Mouse (Mus musculus): ENCODE results near the gene Pla2g4b.
A peak's percentile ranks its signal among the peaks of the same experiment; 100 is the strongest.

Pla2g4b gene

DNA sequence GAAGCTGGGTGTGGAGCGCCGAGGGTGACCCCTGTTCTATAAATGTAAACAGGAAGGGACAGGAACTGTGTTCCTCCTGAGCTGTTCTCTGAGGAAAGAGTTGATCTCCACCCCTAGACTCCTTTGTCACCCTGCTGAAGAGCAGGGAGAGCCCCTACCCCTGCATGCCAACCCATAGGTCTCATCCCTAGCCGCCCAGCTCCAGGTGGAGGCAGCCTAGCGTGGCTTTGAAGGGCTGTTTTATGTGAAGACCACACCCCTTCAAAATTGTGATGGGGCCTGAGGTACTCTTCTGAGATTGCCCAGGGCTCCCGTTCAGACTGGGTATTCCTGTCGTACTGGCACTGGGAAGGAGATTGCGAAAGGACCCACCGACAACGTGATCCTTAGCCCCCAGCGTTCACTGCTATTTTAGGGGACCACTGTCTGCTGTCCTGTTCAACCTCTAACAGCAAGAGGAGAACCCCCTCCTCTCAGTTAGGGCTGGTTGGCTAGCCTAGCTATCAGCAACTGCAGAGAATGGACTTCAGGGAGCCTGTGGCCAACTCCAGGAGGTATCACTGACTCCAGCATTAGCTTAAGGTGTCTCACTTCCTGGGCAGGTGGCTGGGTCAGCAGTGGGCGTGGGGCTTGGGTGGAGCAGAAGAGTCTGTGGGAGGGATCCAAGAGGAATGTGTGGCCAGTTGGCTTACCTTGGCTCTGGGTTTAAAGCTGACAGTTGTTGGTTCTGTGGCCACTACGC lies at the start of gene Pla2g4b:
Pla2g4b (plus strand) TSS at position 692 of the 742 bp plus-strand sequence.
- no peak for DNase-seq (ENCODE audit: inconsistent ontology term)

DNA sequence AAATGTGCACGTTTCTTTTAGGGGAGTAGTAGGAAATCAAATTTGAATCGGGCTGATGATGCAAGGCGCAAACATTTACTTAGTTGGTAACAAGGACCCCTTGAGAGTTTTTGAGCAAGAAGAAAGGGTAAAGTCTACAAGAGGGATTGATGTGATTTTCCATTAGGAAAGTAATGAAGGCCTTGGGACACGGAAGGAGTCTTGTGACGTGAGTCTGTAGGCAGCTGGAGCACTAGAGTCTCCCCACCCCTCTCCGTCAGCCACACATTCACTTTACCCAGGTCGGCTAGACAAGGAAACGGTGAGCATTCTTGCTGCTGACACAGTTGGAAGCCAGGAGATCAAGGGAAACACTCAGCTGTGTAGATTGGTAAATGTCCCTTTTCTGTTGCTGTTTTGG lies 47.3 kb upstream of the Pla2g4b start:
- DNase-seq (ENCODE audit: inconsistent ontology term), result no peak

DNA sequence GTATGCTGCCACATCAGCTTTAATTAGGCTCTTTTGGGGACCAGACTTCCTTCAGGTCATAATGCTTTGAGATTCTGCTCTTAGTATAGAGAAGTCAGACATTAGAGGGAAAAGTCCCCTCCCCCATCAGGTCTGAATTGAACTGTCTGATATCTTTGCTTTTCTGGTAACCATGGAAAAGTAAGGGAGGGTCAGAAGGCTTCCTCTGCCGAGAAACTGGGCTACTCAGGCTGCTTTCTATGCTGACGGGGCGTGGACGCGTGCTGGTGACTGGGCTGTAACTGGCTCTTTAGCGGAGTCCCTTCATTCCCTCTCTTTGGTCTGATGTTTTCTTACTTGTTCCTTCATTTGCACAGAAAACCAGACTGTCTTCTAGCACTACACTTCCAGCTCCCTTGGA lies 46.8 kb upstream of the Pla2g4b start:
- DNase-seq (ENCODE audit: inconsistent ontology term), result no peak

DNA sequence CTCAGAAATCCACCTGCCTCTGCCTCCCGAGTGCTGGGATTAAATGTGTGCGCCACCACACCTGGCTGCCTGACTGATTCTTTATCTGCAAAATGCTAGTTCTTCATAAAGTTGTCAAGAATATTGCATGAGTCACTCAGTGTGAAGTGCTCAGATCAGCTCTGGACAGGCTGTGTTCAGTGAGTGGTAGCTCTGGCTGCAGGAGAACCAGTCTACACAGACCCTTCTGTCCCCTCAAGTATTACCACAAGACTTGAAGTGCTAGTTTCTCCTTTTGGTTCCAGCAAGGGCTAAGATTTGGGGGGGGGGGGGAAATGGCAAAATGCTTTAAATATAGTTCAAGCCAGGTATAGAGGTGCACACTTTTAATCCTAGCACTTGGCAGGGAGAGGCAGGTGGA lies 45.8 kb upstream of the Pla2g4b start:
- no peak for DNase-seq (ENCODE audit: inconsistent ontology term)

DNA sequence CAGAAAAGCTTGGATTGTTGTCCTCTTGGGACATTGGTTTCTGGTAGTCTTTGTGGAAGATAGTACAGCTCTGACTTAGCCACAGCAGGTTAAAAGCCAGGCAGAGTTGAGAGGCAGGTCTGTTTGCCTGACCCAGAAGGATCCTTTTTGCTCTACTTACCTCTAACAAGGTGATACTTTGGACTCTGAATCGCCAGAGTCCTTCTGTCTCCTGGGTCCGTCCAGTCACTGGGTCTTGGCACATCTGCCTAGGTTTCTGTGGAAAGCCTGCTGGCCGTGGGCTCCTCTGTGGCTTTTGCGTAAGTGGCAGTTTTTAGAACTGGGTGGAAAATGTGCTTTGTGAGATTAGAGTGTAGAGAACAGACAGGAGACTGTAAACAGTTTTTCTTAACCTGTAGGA lies 44.3 kb upstream of the Pla2g4b start:
- DNase-seq (ENCODE audit: inconsistent ontology term), result no peak

DNA sequence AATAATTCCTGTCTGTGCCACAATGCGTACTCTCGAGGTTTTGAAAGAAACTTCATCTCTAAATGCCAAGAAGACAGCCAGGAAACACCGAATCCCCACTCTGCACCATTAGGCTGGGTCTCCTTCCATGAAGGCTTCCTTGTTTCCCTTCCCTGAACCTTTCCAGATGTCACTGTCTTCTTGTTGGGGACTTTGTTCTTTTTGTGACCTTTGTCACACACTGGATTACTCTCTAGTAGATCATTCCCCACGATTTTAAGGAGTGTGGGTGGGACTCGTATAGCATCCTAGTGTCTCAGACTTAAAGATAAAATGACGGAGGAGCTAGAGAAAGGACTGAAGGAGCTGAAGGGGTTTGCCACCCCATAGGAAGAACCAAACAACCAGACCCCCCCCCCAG lies 42.3 kb upstream of the Pla2g4b start:
- no peak for DNase-seq (ENCODE audit: inconsistent ontology term)

DNA sequence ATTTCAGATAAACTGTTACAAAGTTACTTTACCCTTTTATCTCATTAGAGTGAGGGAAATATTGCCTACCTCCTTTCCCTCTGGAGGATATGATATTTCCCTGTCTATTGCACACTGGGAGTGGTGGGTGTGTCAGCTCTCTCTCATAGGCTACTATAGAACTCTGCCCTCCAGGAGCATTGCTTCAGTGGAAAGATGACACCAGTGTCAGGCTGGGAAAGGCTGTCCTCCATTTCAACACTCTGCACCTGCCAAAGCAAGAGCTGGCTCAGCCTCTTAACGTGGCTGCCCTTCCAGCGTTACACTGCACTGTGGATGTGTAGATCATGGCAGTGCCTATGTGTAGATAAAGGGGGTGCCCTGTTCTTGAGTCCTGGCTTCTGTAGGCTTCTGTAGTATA lies 40.9 kb upstream of the Pla2g4b start:
- no peak for DNase-seq (ENCODE audit: inconsistent ontology term)

DNA sequence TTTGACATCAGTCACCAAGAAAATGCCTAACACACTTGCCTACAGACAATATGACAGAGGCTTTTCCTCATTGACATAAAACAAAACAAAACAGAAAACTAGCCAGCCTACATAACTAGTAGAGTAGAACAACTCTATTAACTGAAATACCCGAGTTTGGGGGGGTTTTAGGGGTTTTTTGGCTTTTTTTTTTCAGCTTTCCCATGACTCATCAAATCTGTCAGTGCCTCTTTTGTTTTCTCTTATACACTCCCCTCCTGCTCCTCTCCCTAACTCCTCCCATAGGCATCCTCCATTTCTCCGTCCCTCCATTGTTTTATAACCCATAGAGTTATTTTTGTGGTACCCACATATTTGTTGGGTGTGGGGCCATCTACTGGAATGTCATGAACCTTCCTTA lies 39.7 kb upstream of the Pla2g4b start:
- peak; percentile 38 for DNase-seq (ENCODE audit: inconsistent ontology term)

DNA sequence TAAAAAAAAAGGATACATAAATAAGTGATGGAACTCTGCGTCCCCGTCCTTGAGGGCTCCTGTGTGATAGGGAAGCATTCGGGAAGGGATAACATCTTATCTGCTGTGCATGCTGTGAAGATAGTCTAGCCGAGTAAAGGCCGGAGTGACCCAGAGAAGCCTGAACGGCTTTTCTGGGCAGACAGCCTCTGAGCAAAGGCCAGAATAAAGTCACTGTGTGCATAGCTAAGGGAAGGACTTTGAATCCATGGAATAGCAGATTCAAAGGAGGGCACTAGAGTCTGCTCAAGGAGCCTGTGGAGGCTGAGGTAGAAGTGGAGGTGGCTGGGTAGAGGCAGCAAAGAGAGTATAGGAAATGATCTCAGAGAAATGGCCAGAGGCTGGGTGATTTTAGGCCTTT lies 38.4 kb upstream of the Pla2g4b start:
- DNase-seq (ENCODE audit: inconsistent ontology term), result no peak

DNA sequence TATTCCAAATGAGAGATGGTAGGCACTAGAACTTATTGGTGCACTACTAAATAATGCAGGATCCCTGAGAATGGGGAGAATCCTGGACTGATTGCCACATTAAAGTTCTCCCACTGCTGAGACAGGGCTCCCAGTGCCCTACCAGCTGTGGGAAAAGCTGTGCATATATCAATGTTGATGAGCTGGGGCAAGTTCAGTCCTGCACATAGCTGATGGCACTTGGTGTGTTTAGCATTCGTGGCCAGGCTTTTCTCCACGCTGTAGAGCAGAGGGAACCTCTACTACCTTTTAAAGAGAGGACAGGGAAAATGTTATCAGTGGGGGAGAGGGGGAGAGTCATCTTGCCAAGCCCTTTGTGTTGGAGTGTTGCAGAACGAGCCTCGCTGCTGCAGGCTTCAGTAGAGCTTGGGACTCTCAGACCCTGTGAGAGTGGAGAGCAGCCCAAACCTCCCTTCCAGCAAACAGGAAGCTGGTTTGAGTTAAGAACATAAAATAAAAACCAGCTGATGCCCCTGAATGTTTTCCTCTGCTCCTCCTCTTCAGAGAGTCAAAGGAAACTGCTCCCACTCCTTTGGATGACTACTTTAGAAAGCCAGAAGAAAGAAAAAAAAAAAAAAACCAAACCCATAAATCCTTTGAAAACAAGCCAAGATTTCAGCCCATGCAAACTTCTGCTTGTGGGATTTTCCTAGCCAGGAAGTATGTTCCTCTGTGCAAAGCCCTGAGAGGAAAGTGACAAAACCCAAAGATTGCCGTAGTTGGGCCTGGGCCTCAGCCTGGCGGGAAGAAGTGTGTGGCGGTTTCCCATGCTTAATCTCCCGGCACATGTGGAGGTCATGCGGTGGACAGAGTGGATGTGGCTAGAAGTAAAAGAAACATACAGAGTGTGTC lies 37.6 kb upstream of the Pla2g4b start:
- no peak for DNase-seq (ENCODE audit: inconsistent ontology term)

DNA sequence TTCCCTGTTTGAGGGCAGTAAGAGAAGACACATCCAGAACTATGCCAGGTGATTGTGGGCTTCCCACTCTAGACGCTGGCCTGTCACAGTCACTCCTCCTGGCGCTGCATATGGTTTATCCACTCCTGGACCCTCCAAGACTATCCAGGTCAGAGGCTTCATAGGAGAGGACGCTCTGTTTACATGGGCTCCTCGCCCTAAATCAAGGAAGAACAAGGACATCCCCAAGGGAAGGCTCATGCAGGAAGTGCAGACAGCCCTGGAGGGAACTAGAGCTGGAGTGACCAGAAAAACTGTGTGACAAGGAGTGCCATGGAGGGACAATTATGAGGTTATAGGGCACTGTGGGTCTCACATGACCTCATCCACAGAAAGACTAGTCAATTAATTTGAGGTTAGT lies 35.9 kb upstream of the Pla2g4b start:
- DNase-seq (ENCODE audit: inconsistent ontology term), result no peak

DNA sequence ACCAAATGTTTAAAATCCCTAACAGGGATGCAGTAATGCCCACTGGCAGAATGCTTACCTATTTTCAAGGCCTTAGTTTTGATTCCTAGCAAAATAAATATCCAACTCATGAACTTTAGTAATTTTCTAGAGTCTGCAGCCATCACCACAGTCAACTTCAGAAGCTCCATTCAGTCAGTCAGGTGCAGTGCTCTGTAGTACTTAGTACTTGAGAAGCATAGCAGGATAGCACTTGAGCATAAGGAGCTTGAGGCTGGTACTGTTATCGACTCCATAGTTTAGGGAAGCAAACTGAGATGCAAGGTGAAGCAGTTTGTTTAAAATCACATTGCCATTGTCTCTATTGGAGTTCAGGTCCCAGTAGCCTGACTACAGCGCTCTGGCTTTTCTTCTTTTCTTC lies 33.5 kb upstream of the Pla2g4b start:
- no peak for DNase-seq (ENCODE audit: inconsistent ontology term)

DNA sequence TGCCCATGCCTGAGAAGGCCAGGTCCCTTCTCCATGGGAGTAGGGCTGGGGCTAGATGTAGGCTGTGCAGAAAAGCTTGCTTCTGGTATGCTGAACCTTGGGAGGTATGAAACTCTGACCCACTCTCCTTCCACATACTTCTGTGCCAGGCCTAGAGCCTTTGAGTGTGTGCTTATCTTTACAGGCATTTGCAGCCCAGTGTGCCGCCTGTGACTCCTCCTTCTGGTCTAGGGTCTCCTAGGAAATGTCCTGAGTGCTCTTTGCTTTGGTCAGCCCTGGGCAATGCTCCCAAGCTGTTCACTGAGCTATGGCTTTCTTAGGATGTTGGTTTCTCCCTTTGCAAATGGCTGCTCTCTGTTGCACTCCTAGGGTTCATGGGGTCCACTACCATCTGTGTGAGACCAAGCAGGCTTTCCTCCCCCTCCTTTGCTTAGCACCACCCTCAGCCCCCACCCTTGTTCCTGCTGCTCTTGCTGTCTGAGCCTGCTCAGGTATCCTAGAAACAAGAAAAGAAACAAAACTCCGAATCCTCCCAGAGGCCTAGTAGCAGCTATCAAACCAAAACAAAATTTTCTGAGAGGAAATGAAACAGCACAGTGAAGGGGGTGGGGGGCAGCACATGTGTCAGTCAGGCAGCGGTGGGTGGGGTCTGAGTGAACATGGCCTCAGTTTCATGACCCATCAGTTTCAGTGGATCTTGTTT lies 32.2 kb upstream of the Pla2g4b start:
- no peak for DNase-seq (ENCODE audit: inconsistent ontology term)

DNA sequence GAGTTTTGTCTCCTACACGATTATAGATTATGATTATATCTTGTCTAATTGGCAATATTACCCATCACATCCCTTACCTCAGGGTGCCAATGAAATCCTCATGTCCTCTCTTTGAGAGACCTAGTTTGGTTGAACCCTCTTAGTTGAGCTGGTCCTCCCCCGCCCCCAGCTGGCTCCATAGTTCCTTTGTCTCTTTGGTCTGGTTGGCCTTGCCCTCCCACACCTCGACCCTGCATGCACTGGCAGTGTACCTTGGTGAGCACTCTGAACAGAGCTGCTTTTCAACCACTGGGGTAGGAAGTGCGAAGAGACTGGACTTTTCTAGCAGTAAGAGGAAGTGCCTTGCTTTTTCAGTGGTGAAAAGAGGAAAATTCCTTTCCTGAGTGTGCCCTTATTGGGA lies 31.3 kb upstream of the Pla2g4b start:
- no peak for DNase-seq (ENCODE audit: inconsistent ontology term)

DNA sequence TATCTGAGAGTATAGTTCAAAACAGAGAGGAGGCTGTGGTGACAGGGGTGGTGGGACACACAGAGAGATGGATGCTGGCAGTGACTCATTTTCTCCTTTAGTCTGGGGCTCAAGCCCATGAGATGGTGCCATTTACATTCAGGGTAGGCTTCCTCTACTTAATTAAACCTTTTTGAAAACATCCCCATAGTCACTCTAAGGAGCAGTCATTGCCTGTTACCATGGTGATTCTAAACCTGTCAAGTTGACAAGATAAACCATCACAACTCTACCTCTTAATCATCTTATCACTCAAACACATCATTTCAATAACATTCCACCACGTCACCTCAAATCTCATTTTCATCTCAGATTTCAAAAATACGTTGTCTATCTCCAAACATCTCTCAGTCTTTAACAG lies 29.2 kb upstream of the Pla2g4b start:
- no peak for DNase-seq (ENCODE audit: inconsistent ontology term)

DNA sequence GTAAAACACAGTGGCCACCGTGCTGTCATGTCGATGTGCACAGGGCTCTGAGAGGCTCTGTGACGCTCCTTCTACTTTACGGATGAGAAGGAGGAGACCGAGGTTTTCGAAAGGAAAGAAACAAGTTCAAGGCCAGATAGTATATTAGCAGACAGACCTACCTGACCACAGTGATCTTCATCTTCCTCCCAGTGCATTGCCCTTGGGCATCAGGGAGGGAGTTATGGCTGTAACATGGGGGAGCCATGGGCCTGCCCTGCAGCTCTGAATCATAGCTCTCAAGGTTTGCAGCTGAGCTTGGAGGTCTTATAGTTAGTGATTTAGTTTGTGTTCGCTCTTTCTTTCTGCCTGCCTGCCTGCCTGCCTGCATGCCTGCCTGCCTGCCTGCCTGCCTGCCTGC lies 26.5 kb upstream of the Pla2g4b start:
- no peak for DNase-seq (ENCODE audit: inconsistent ontology term)

DNA sequence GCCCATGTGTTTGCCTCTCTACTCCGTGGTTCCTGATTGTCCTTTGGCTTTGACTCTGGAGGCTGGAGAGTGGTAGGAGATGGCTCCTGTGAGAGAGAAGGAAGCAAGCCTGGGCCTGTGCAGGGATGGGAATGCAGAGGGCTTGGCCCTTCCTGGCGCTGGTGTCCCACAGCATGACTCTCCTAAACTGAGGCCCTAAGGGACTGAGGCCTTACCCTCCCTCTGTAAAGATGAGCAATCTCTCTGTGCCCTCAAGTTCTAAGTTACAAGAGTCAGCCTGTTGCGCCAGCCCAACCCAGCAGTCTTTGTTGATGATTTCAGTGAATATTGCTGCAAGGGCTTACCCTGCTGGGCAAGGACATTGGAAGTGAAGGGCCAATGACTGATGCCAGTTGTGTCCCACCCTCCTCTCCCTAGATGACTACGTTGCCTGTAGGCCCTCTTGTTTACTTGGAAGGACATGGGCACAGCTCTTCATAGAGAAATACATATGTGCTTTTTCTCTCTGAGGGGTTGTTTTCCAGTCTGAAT lies 25.5 kb upstream of the Pla2g4b start:
- DNase-seq (ENCODE audit: inconsistent ontology term), result no peak

DNA sequence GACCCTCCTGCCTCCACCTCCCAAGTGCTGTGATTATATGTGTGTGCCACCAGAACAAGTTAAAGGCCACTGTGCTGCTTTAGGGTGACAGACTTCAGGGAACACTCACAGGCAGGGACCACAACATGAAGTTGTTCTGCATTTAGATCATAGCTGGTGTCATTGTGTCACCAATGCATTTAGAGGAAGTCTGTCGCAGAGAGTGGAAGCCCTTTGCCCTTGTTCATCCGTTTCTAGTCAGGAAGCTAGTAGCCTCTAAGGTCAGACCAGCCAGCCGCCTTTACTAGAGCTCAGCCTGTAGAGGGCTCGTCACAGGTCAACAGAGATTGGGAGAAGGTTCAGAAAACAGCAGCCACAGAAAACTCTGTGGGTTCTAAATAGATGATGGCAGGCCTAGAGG lies 24.5 kb upstream of the Pla2g4b start:
- no peak for DNase-seq (ENCODE audit: inconsistent ontology term)

DNA sequence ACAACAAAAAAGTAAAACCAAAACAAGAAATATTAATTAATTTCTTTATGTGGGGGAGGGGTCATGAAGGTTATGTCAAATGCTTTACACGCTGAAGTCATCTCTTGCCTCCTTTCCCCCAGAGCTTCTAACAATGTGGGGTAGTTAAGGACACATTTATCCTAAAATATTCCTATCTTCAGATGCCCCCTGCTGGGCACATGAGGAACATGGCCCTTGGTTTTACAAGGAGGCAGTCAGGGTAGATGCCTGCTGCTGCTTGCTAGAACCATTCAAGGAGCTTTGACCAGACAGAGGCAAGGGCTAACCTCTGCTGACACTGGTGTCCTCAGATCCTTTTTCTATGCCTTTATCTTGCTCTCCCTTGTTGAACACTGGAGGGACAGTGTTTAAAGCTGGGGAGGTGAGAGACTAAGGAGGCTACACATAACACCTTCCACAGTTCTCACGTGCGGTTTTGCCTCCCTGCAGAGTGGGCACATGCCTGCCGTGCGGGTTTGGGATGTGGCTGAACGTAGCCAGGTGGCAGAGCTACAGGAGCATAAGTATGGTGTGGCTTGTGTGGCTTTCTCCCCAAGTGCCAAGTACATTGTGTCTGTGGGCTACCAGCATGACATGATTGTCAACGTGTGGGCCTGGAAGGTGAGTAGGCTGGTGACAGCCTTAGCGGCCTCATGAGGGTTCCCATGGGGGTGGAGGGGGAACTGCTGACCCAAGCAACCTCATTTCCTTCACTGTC lies 21.6 kb upstream of the Pla2g4b start:
- DNase-seq (ENCODE audit: inconsistent ontology term), result no peak

DNA sequence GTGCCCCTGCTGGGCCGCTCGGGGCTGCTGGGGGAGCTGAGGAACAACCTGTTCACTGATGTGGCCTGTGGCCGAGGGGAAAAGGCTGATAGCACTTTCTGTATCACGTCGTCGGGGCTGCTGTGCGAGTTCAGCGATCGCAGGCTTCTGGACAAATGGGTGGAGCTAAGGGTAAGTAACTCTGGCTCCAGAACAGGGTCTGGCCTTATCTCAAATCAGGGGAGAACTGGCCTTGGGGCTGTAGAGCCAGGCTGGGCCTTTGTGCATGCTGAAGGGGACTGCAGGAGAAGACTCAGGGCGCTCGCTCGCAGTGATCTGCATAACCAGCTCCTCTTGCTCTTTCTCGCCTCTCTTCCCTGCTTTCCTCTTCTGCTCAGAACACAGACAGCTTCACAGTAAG lies 20.3 kb upstream of the Pla2g4b start:
- DNase-seq (ENCODE audit: inconsistent ontology term), result no peak

DNA sequence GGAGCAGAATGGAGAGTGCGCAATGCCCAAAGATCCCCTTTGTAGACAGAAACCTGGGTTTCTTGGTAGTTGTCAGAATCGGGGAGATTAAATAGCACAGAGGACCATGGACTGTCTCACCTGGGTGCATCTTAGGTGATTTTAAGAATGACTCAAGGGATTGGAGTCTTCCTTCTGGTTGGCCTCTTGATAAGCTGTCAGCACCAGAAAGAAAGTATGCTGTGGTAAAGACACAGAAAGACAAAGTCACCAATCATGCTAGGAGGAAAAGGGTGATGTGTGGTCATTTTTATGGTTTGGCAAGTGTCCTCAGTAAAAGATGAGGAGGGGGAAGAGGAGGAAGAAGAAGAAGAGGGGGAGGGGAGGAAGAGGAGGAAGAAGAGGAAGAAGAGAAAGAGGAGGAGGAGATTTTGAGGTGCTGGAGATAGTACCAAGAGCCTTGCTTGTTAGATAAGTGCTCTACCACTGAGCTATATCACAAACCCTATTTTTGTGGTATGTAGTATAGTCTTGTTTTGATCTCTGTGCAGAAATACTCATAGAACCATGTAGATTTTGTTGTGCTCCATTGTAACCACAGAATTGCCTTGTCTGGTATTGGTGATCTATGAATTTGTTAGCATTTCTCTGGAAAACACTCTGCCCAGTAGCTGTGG lies 19.3 kb upstream of the Pla2g4b start:
- DNase-seq (ENCODE audit: inconsistent ontology term), result no peak

Measured in Muller cell, postnatal 12 days (primary cell).